Mouse (Mus musculus): Measurements from ENCODE around the gene Prkg2. TPM values are rescaled to one million over a fixed set of nuclear protein-coding genes. Genes with fewer than 3 reads are reported as not detected.

Gene Prkg2
- 0.05 TPM in 1 of 2 replicates, not detected in the other for polyA plus RNA-seq (2015; fragmentation: Nextera tagmentation; extraction: Ambion mirVana)

- no peak for TF ChIP-seq EP300 (IDR thresholded peaks at IDR 0.05; ENCODE audit: low read depth)
- TF ChIP-seq CTCF (IDR thresholded peaks at IDR 0.05; ENCODE audit: low read depth) = no peak
- Histone ChIP-seq H3K4me1 (ENCODE audit: insufficient read depth) (no peaks in the 10 kb centered on the region), H3K4me2 (ENCODE audit: low read depth, low read length) (peak within 1 kb of the TSS; percentile 52), H3K9me3 (ENCODE audit: low read length) (no peaks in the 10 kb centered on the region), H3K27ac (ENCODE audit: low read depth) (no peak within 1 kb of the TSS), H3K9ac (replicated peaks) (no peak within 1 kb of the TSS), H3K27me3 (ENCODE audit: insufficient read depth, low read length) (peaks cover 36% of the 10 kb centered on the region), H3K36me3 (replicated peaks; ENCODE audit: insufficient read depth, low read length) (no peaks in the 10 kb centered on the region), H3K4me3 (ENCODE audit: low read depth, low read length) (peak within 1 kb of the TSS; percentile 19)
- DNase-seq = no peak
- 2% methylated on average over 72 of the region's 94 CpGs for WGBS (ENCODE audit: insufficient replicate concordance)
- no peak for ATAC-seq
Observed at GRCm38 (mm10) chr5:99036596-99037441, at the start of gene Prkg2. Gene Prkg2 (minus strand): TSS chr5:99037351.

- ATAC-seq = no peak
- H3K27ac ChIP-seq (ENCODE audit: low read depth) = no peak overlapping the region
- 42% methylated on average over 5 of the region's 5 CpGs for WGBS (ENCODE audit: insufficient replicate concordance)
Observed at GRCm38 (mm10) chr5:99083955-99084354, 46.8 kb upstream of the Prkg2 start.

GRCm38 (mm10) chr5:99078375-99078774 is 41.2 kb upstream of the Prkg2 start:
- no peak overlapping the region for H3K4me2 ChIP-seq (ENCODE audit: low read depth, low read length)
- no peak overlapping the region for H3K27ac ChIP-seq (ENCODE audit: low read depth)
- no peaks in the 10 kb centered on the region for H3K27me3 ChIP-seq (ENCODE audit: insufficient read depth, low read length)
- no peaks in the 10 kb centered on the region for H3K9me3 ChIP-seq (ENCODE audit: low read length)
- DNase-seq (no peak), ATAC-seq (no peak)
- H3K4me1 ChIP-seq (ENCODE audit: insufficient read depth) = no peaks in the 10 kb centered on the region
- no peaks in the 10 kb centered on the region for H3K36me3 ChIP-seq (replicated peaks; ENCODE audit: insufficient read depth, low read length)
- no peak overlapping the region for H3K9ac ChIP-seq (replicated peaks)
- H3K4me3 ChIP-seq (ENCODE audit: low read depth, low read length) = no peak overlapping the region
- TF ChIP-seq EP300 (IDR thresholded peaks at IDR 0.05; ENCODE audit: low read depth) (no peak), CTCF (IDR thresholded peaks at IDR 0.05; ENCODE audit: low read depth) (no peak)
- WGBS (ENCODE audit: insufficient replicate concordance) = 44% methylated on average over 2 of the region's 2 CpGs

More at GRCm38 (mm10) chr5:99083955-99084354, 46.8 kb upstream of the Prkg2 start:
- Histone ChIP-seq H3K4me3 (ENCODE audit: low read depth, low read length) (no peak overlapping the region), H3K9me3 (ENCODE audit: low read length) (no peaks in the 10 kb centered on the region), H3K27me3 (ENCODE audit: insufficient read depth, low read length) (no peaks in the 10 kb centered on the region), H3K4me2 (ENCODE audit: low read depth, low read length) (no peak overlapping the region), H3K4me1 (ENCODE audit: insufficient read depth) (no peaks in the 10 kb centered on the region), H3K9ac (replicated peaks) (no peak overlapping the region), H3K36me3 (replicated peaks; ENCODE audit: insufficient read depth, low read length) (no peaks in the 10 kb centered on the region)
- DNase-seq = no peak
- no peak for TF ChIP-seq EP300 (IDR thresholded peaks at IDR 0.05; ENCODE audit: low read depth)
- no peak for TF ChIP-seq CTCF (IDR thresholded peaks at IDR 0.05; ENCODE audit: low read depth)

GRCm38 (mm10) chr5:99068391-99068790 is 31.2 kb upstream of the Prkg2 start:
- Histone ChIP-seq H3K9me3 (ENCODE audit: low read length) (no peaks in the 10 kb centered on the region), H3K4me1 (ENCODE audit: insufficient read depth) (no peaks in the 10 kb centered on the region), H3K36me3 (replicated peaks; ENCODE audit: insufficient read depth, low read length) (no peaks in the 10 kb centered on the region), H3K27me3 (ENCODE audit: insufficient read depth, low read length) (no peaks in the 10 kb centered on the region), H3K9ac (replicated peaks) (no peak overlapping the region), H3K4me3 (ENCODE audit: low read depth, low read length) (no peak overlapping the region), H3K4me2 (ENCODE audit: low read depth, low read length) (no peak overlapping the region), H3K27ac (ENCODE audit: low read depth) (no peak overlapping the region)
- no peak for DNase-seq
- 71% methylated on average over 2 of the region's 2 CpGs for WGBS (ENCODE audit: insufficient replicate concordance)
- no peak for ATAC-seq
- TF ChIP-seq EP300 (IDR thresholded peaks at IDR 0.05; ENCODE audit: low read depth) (no peak), CTCF (IDR thresholded peaks at IDR 0.05; ENCODE audit: low read depth) (no peak)

- DNase-seq = no peak
- Histone ChIP-seq H3K27ac (ENCODE audit: low read depth) (no peak overlapping the region), H3K4me3 (ENCODE audit: low read depth, low read length) (no peak overlapping the region), H3K9ac (replicated peaks) (no peak overlapping the region), H3K9me3 (ENCODE audit: low read length) (no peaks in the 10 kb centered on the region), H3K4me1 (ENCODE audit: insufficient read depth) (no peaks in the 10 kb centered on the region), H3K27me3 (ENCODE audit: insufficient read depth, low read length) (no peaks in the 10 kb centered on the region), H3K4me2 (ENCODE audit: low read depth, low read length) (no peak overlapping the region), H3K36me3 (replicated peaks; ENCODE audit: insufficient read depth, low read length) (no peaks in the 10 kb centered on the region)
- TF ChIP-seq CTCF (IDR thresholded peaks at IDR 0.05; ENCODE audit: low read depth) (no peak), EP300 (IDR thresholded peaks at IDR 0.05; ENCODE audit: low read depth) (no peak)
- ATAC-seq = no peak
Observed at GRCm38 (mm10) chr5:99062582-99062981, 25.4 kb upstream of the Prkg2 start.

GRCm38 (mm10) chr5:99039021-99039420 is 1.9 kb upstream of the Prkg2 start:
- no peaks in the 10 kb centered on the region for H3K4me1 ChIP-seq (ENCODE audit: insufficient read depth)
- 77% methylated on average over 6 of the region's 6 CpGs for WGBS (ENCODE audit: insufficient replicate concordance)
- H3K9me3 ChIP-seq (ENCODE audit: low read length) = no peaks in the 10 kb centered on the region
- ATAC-seq (no peak), DNase-seq (no peak)
- no peak overlapping the region for H3K4me2 ChIP-seq (ENCODE audit: low read depth, low read length)
- no peak overlapping the region for H3K9ac ChIP-seq (replicated peaks)
- no peak overlapping the region for H3K27ac ChIP-seq (ENCODE audit: low read depth)
- TF ChIP-seq CTCF (IDR thresholded peaks at IDR 0.05; ENCODE audit: low read depth) (no peak), EP300 (IDR thresholded peaks at IDR 0.05; ENCODE audit: low read depth) (no peak)
- H3K4me3 ChIP-seq (ENCODE audit: low read depth, low read length) = no peak overlapping the region
- no peaks in the 10 kb centered on the region for H3K36me3 ChIP-seq (replicated peaks; ENCODE audit: insufficient read depth, low read length)
- peaks cover 36% of the 10 kb centered on the region for H3K27me3 ChIP-seq (ENCODE audit: insufficient read depth, low read length)
